Mouse (Mus musculus) cerebellum, adult 9-10 months (tissue): ENCODE data around the gene Ceacam12.
"Not testable (repeated sequence)": the region's sequence is repeated elsewhere in the genome, so short reads cannot be mapped to it uniquely, and the experiment has no call there.

ENCODE experiments used
- DNase-seq: peaks from one replicate; pipeline ENCODE4 v3.0.0; 2022

Ceacam12 gene

GRCm38 (mm10) chr7:18065629-18066028 lies at the start of gene Ceacam12:
Gene Ceacam12 (plus strand): TSS chr7:18065929.
- no peak for DNase-seq

- DNase-seq, result not testable (repeated sequence)
Observed at GRCm38 (mm10) chr7:18073821-18074220, 8.1 kb downstream of the Ceacam12 start.

- DNase-seq, result no peak
Observed at GRCm38 (mm10) chr7:18100785-18101184, 35.1 kb downstream of the Ceacam12 start.
